Mouse (Mus musculus) limb, embryonic 14.5 days (tissue): ENCODE measurements around the gene Elmo3. TPM values are rescaled to one million over a fixed set of nuclear protein-coding genes. Genes with fewer than 3 reads are reported as not detected.

ENCODE experiments used
- ATAC-seq: fragments of 200-750 bp; cut with Nextera tagmentation; 2 replicates; pipeline ENCODE4 v1.8.0; 2017; ENCODE audit warnings: low read depth, moderate number of reproducible peaks, moderate TSS enrichment; ENCODE audit not compliant: low FRiP score
- DNase-seq: peaks from one replicate; pipeline ENCODE4 v3.0.0-alpha.2; 2015; ENCODE audit warnings: low spot score
- H3K27ac ChIP-seq: fragments of 300-500 bp; sonication (generic); replicated peaks from 2 replicates; pipeline ENCODE4 v1.5.1; 2014; ENCODE audit warnings: low read depth, mild to moderate bottlenecking, low read length, moderate library complexity, mixed read lengths
- H3K27me3 ChIP-seq: fragments of 300-500 bp; sonication (generic); 2 replicates; pipeline ENCODE4 v1.6.1; 2014; ENCODE audit warnings: low read length, mixed read lengths; ENCODE audit not compliant: control insufficient read depth, insufficient read depth
- H3K36me3 ChIP-seq: fragments of 300-500 bp; sonication (generic); 2 replicates; pipeline ENCODE4 v1.6.1; 2014; ENCODE audit warnings: mild to moderate bottlenecking, low read length, moderate library complexity, mixed read lengths; ENCODE audit not compliant: control insufficient read depth, insufficient read depth
- H3K4me1 ChIP-seq: fragments of 300-500 bp; sonication (generic); 2 replicates; pipeline ENCODE4 v1.6.1; 2014; ENCODE audit warnings: antibody characterized with exemption, low read length, mixed read lengths; ENCODE audit not compliant: control insufficient read depth, insufficient read depth
- H3K4me2 ChIP-seq: fragments of 300-500 bp; sonication (generic); replicated peaks from 2 replicates; pipeline ENCODE4 v1.6.1; 2014; ENCODE audit warnings: low read depth, mild to moderate bottlenecking, low read length, moderate library complexity; ENCODE audit not compliant: severe bottlenecking
- H3K4me3 ChIP-seq: fragments of 300-500 bp; sonication (generic); replicated peaks from 2 replicates; pipeline ENCODE4 v1.5.1; 2014; ENCODE audit warnings: low read length
- H3K9ac ChIP-seq: fragments of 300-500 bp; sonication (generic); 2 replicates; pipeline ENCODE4 v1.6.1; 2014; ENCODE audit warnings: mild to moderate bottlenecking, low read depth, low read length, moderate library complexity; ENCODE audit not compliant: severe bottlenecking
- H3K9me3 ChIP-seq: fragments of 300-500 bp; sonication (generic); 2 replicates; pipeline ENCODE4 v1.6.1; 2016; ENCODE audit warnings: low read length; ENCODE audit not compliant: control insufficient read depth
- POLR2A ChIP-seq: fragments of 200-500 bp; IDR thresholded peaks from 2 replicates; pipeline ENCODE4 v1.8.0; 2012; ENCODE audit warnings: inconsistent platforms, mild to moderate bottlenecking, moderate library complexity, borderline replicate concordance; ENCODE audit not compliant: insufficient read depth, insufficient read length; ENCODE audit errors: extremely low read depth
- WGBS: fragments of 180-500 bp; shearing (Covaris S2); extraction: QIAGEN DNeasy Blood & Tissue Kit; methylation state at CpG from one replicate; pipeline ENCODE4 v1.1.7; 2014; 5-methylcytosine and 5-hydroxymethylcytosine counted together
- polyA plus RNA-seq, 2 experiments: library from polyadenylated mRNA; depleted of rRNA in 1 of 2; stranded (reverse) in 1 of 2; unstranded in 1 of 2; fragments of >200 nt; fragmentation: Nextera tagmentation in 1 of 2; extraction: Ambion mirVana in 1 of 2; gene quantifications; 2 replicates each; pipeline versions ENCODE4 v1.2.1 to v1.2.3; 2012 to 2014

Gene Elmo3
- polyA plus RNA-seq, 2 experiments = 7.3 to 8.8 TPM

DNA sequence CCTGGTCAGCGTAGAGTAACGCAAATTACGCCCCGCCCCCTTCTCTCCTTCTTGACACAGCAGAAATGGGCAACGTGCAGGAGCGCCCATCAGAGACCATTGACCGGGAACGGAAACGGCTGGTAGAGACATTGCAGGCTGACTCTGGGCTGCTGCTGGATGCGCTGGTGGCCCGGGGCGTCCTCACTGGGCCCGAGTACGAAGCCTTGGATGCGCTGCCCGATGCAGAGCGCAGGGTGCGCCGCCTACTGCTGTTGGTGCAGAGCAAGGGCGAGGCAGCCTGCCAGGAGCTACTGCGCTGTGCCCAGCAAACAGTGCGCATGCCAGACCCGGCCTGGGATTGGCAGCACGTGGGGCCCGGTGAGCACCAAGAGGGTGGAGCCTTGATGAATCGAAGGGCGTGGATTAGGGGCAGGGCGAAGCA lies 26.5 kb upstream of the Elmo3 start:
- no peak for TF ChIP-seq POLR2A
- Histone ChIP-seq H3K9me3 (no peaks in the 10 kb centered on the region), H3K4me3 (peak overlapping the region; percentile 24), H3K4me2 (peak overlapping the region; percentile 42), H3K9ac (no peak overlapping the region), H3K27ac (no peak overlapping the region), H3K4me1 (peaks cover 11% of the 10 kb centered on the region; the same call in 1 of the 2 replicates), H3K36me3 (peaks cover 9% of the 10 kb centered on the region), H3K27me3 (peaks cover 47% of the 10 kb centered on the region)
- 2% methylated on average over 26 of the region's 28 CpGs for WGBS
- no peak for ATAC-seq
- DNase-seq = peak; percentile 50

DNA sequence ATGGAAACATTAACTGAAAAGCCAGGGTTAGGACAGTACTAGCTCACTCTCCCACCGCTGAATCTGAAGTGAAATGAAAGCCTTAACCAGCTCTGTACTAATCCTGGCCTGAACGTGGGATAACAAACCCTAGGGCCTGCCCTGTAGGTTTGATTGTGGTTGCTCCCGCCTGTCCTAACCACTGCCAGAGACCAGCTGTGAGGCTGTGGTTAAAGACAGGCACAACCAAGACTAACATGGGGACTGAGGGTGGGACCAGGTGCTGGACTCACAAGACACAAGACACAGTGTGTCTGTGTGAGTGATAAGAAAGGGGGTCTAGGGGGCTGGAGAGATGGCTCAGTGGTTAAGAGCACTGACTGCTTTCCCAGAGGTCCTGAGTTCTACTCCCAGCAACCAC lies 24.8 kb upstream of the Elmo3 start:
- DNase-seq (no peak), ATAC-seq (no peak)
- Histone ChIP-seq H3K36me3 (peaks cover 15% of the 10 kb centered on the region), H3K9me3 (no peaks in the 10 kb centered on the region), H3K4me2 (no peak overlapping the region), H3K4me3 (no peak overlapping the region), H3K4me1 (peaks cover 11% of the 10 kb centered on the region; the same call in 1 of the 2 replicates), H3K9ac (no peak overlapping the region), H3K27ac (no peak overlapping the region), H3K27me3 (peaks cover 31% of the 10 kb centered on the region)
- TF ChIP-seq POLR2A = no peak
- WGBS = 73% methylated on average over 3 of the region's 3 CpGs

DNA sequence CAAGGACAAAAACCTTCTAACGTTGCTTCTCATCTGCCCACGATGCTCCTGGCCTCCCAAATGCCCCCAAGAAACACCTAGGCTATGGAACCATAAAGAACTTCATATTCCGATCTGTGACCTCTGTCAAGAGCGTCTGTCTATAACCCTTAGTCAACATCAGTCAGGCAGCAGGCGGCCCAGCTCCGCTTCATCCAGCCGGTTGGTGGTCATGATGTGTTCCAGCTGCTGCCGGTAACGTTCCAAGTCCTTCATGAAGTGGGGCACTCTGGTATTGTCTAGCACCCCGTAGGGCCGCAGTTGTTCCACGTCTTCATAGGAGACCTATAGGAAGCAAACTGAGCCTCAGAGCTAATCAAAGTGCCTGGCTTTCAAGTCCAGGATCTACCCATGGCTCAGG lies 23.6 kb upstream of the Elmo3 start:
- WGBS = 80% methylated on average over 12 of the region's 12 CpGs
- Histone ChIP-seq H3K4me3 (no peak overlapping the region), H3K4me2 (no peak overlapping the region), H3K9me3 (no peaks in the 10 kb centered on the region), H3K4me1 (peaks cover 7% of the 10 kb centered on the region; the same call in 1 of the 2 replicates), H3K9ac (no peak overlapping the region), H3K36me3 (peaks cover 15% of the 10 kb centered on the region), H3K27ac (no peak overlapping the region), H3K27me3 (peaks cover 29% of the 10 kb centered on the region)
- no peak for TF ChIP-seq POLR2A
- no peak for DNase-seq
- no peak for ATAC-seq

DNA sequence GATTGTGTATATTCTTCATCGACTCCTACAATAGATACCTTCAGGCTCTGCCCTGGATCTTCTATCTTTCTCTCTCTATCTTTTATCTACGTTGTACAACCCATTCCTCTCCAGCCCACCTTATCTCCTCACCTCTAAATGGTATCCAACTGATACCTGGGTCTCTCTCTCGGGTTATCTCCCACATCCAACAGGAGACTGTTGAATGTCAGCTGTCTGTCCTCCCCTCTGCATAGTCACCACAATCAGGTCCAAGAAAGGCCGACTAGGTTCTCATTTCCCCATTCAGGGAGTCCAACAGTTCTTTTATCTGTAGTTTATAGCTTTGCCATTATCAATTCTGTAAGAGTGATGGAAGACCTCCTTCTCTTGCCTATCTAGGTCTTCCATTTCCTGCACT lies 23.2 kb upstream of the Elmo3 start:
- Histone ChIP-seq H3K27ac (no peak overlapping the region), H3K4me3 (no peak overlapping the region), H3K9ac (no peak overlapping the region), H3K27me3 (peaks cover 29% of the 10 kb centered on the region), H3K36me3 (peaks cover 15% of the 10 kb centered on the region), H3K4me2 (no peak overlapping the region), H3K4me1 (peaks cover 7% of the 10 kb centered on the region; the same call in 1 of the 2 replicates), H3K9me3 (no peaks in the 10 kb centered on the region)
- no peak for ATAC-seq
- DNase-seq = no peak
- no peak for TF ChIP-seq POLR2A
- WGBS = 90% methylated on average over 4 of the region's 4 CpGs

DNA sequence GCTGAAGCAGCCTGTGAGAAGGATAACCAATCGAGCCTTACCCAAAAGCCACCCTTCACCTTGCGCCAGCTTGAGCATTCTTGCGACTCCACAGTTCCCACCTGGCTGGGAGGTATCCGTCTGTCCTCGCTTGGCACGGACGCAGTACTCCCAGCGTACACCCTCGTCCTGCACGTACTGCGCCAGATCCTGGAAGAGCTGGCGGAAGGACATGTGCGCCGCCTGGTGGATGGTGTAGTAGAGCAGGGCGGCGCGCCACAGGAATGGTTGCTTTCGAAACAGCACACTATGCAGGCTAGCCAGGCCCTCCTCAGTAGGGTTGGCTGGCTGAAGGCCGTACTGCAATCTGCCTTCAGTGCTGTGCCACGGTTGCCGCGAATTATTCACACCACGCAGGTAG lies 22.3 kb upstream of the Elmo3 start:
- no peak overlapping the region for H3K4me3 ChIP-seq
- H3K4me1 ChIP-seq = peaks cover 7% of the 10 kb centered on the region; the same call in 1 of the 2 replicates
- peaks cover 15% of the 10 kb centered on the region for H3K36me3 ChIP-seq
- no peak overlapping the region for H3K27ac ChIP-seq
- H3K27me3 ChIP-seq = peaks cover 20% of the 10 kb centered on the region
- no peak overlapping the region for H3K4me2 ChIP-seq
- peak; percentile 24; the same call in 1 of the 2 replicates for ATAC-seq
- no peak for TF ChIP-seq POLR2A
- 23% methylated on average over 23 of the region's 23 CpGs for WGBS
- no peak overlapping the region for H3K9ac ChIP-seq
- H3K9me3 ChIP-seq = no peaks in the 10 kb centered on the region
- no peak for DNase-seq

DNA sequence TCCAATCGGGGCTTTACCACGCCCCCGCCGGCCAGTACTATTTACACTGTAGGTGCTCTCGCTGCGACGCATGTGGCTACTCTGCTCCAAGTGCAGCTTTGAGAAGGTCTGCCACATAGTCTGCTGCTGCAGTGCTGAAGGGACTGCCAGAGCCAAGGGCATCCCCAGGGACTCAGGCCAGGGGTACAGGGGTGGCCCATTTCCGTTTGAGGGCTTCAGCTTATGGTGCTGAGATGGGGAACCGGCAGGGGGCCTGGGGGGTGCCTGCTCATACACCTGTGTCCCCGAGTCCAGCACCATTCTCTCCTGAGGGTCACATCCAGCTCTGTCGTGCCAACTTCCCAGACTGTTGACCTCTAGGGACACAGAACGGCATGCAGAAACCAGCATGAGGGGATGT lies 19.9 kb upstream of the Elmo3 start:
- 42% methylated on average over 12 of the region's 12 CpGs for WGBS
- no peak overlapping the region for H3K4me3 ChIP-seq

More for the DNA sequence above, 19.9 kb upstream of the Elmo3 start:
- no peak overlapping the region for H3K4me2 ChIP-seq
- H3K27ac ChIP-seq = no peak overlapping the region
- peaks cover 15% of the 10 kb centered on the region for H3K4me1 ChIP-seq
- H3K27me3 ChIP-seq = peaks cover 8% of the 10 kb centered on the region
- H3K9me3 ChIP-seq = no peaks in the 10 kb centered on the region
- ATAC-seq (no peak), DNase-seq (no peak)
- TF ChIP-seq POLR2A = no peak
- peaks cover 15% of the 10 kb centered on the region for H3K36me3 ChIP-seq
- H3K9ac ChIP-seq = no peak overlapping the region
